Mouse (Mus musculus) midbrain, embryonic 16.5 days (tissue): ENCODE results near the gene Nup93. TPM values are rescaled to one million over a fixed set of nuclear protein-coding genes. Genes with fewer than 3 reads are reported as not detected.

Experiments
- ATAC-seq: fragments of 200-750 bp; cut with Nextera tagmentation; 2 replicates; pipeline ENCODE4 v1.8.0; 2017; ENCODE audit warnings: moderate TSS enrichment
- H3K27ac ChIP-seq: fragments of 300-500 bp; sonication (generic); 2 replicates; pipeline ENCODE4 v1.5.1; 2014; ENCODE audit warnings: mild to moderate bottlenecking, low read length, mixed read lengths
- H3K27me3 ChIP-seq: fragments of 300-500 bp; sonication (generic); 2 replicates; pipeline ENCODE4 v1.6.1; 2014; ENCODE audit warnings: low read depth, low read length, mixed read lengths; ENCODE audit not compliant: control insufficient read depth, insufficient read depth
- H3K36me3 ChIP-seq: fragments of 300-500 bp; sonication (generic); 2 replicates; pipeline ENCODE4 v1.6.1; 2014; ENCODE audit warnings: mild to moderate bottlenecking, low read length, moderate library complexity, mixed read lengths; ENCODE audit not compliant: control insufficient read depth, insufficient read depth
- H3K4me1 ChIP-seq: fragments of 300-500 bp; sonication (generic); 2 replicates; pipeline ENCODE4 v1.6.1; 2014; ENCODE audit warnings: mild to moderate bottlenecking, low read length, mixed read lengths; ENCODE audit not compliant: control insufficient read depth, insufficient read depth
- H3K4me2 ChIP-seq: fragments of 300-500 bp; sonication (generic); 2 replicates; pipeline ENCODE4 v1.6.1; 2014; ENCODE audit warnings: mild to moderate bottlenecking, low read length, mixed read lengths
- H3K4me3 ChIP-seq: fragments of 300-500 bp; sonication (generic); 2 replicates; pipeline ENCODE4 v1.5.1; 2014; ENCODE audit warnings: low read depth, mild to moderate bottlenecking, low read length, moderate library complexity, mixed read lengths
- H3K9ac ChIP-seq: fragments of 300-500 bp; sonication (generic); 2 replicates; pipeline ENCODE4 v1.6.1; 2014; ENCODE audit warnings: low read depth, low read length, mixed read lengths
- H3K9me3 ChIP-seq: fragments of 300-500 bp; sonication (generic); replicated peaks from 2 replicates; pipeline ENCODE4 v1.6.1; 2014; ENCODE audit warnings: mild to moderate bottlenecking, low read length, mixed read lengths; ENCODE audit not compliant: control insufficient read depth, poor library complexity, severe bottlenecking
- WGBS: fragments of 180-500 bp; shearing (Covaris S2); extraction: QIAGEN DNeasy Blood & Tissue Kit; methylation state at CpG from one replicate; pipeline ENCODE4 v1.1.7; 2014; 5-methylcytosine and 5-hydroxymethylcytosine counted together
- polyA plus RNA-seq: library from polyadenylated mRNA; unstranded; fragments of >200 nt; fragmentation: Nextera tagmentation; extraction: Ambion mirVana; gene quantifications from 2 replicates; pipeline ENCODE4 v1.2.1, GENCODE M21; 2015

Gene Nup93
- polyA plus RNA-seq, 1 experiment from 2014 or later: 59.1 TPM

GRCm38 (mm10) chr8:94354571-94354970 is 140.2 kb downstream of the Nup93 start:
- Histone ChIP-seq H3K9ac (no peak overlapping the region), H3K9me3 (no peaks in the 10 kb centered on the region), H3K27ac (no peak overlapping the region), H3K36me3 (no peaks in the 10 kb centered on the region), H3K4me2 (no peak overlapping the region), H3K27me3 (no peaks in the 10 kb centered on the region), H3K4me1 (0 out of 2 replicates have a peak, but pooled peaks cover 2% of the 10 kb centered on the region), H3K4me3 (no peak overlapping the region)
- no peak for ATAC-seq
- 93% methylated on average over 4 of the region's 4 CpGs for WGBS

- Histone ChIP-seq H3K27ac (no peak overlapping the region), H3K4me2 (no peak overlapping the region), H3K36me3 (no peaks in the 10 kb centered on the region), H3K9me3 (no peaks in the 10 kb centered on the region), H3K4me1 (0 out of 2 replicates have a peak, but pooled peaks cover 2% of the 10 kb centered on the region), H3K4me3 (no peak overlapping the region), H3K9ac (no peak overlapping the region), H3K27me3 (no peaks in the 10 kb centered on the region)
- ATAC-seq: no peak
- WGBS: 85% methylated on average over 6 of the region's 6 CpGs
These were observed 142.9 kb downstream of the Nup93 start for GRCm38 (mm10) chr8:94357220-94357619.

GRCm38 (mm10) chr8:94358541-94358940 is 144.2 kb downstream of the Nup93 start:
- H3K27me3 ChIP-seq: no peaks in the 10 kb centered on the region
- 69% methylated on average over 5 of the region's 5 CpGs for WGBS
- no peak overlapping the region for H3K4me3 ChIP-seq
- H3K27ac ChIP-seq: no peak overlapping the region
- H3K9me3 ChIP-seq: no peaks in the 10 kb centered on the region
- ATAC-seq: no peak
- no peaks in the 10 kb centered on the region for H3K36me3 ChIP-seq
- no peak overlapping the region for H3K9ac ChIP-seq
- 0 out of 2 replicates have a peak, but pooled peaks cover 2% of the 10 kb centered on the region for H3K4me1 ChIP-seq
- no peak overlapping the region for H3K4me2 ChIP-seq

- WGBS: 88% methylated on average over 6 of the region's 6 CpGs
These were observed 147.5 kb downstream of the Nup93 start for GRCm38 (mm10) chr8:94361774-94362431.

GRCm38 (mm10) chr8:94362607-94363239 is 148.4 kb downstream of the Nup93 start:
- WGBS: 80% methylated on average over 7 of the region's 7 CpGs
- H3K9ac ChIP-seq: no peak overlapping the region
- ATAC-seq: no peak
- no peaks in the 10 kb centered on the region for H3K27me3 ChIP-seq
- H3K9me3 ChIP-seq: no peaks in the 10 kb centered on the region
- 0 out of 2 replicates have a peak, but pooled peaks cover 2% of the 10 kb centered on the region for H3K4me1 ChIP-seq
- H3K27ac ChIP-seq: no peak overlapping the region
- H3K4me3 ChIP-seq: no peak overlapping the region
- no peaks in the 10 kb centered on the region for H3K36me3 ChIP-seq
- H3K4me2 ChIP-seq: no peak overlapping the region

More at GRCm38 (mm10) chr8:94361774-94362431, 147.5 kb downstream of the Nup93 start:
- no peaks in the 10 kb centered on the region for H3K27me3 ChIP-seq
- no peak overlapping the region for H3K9ac ChIP-seq
- no peaks in the 10 kb centered on the region for H3K9me3 ChIP-seq
- H3K4me2 ChIP-seq: no peak overlapping the region
- no peak for ATAC-seq
- 0 out of 2 replicates have a peak, but pooled peaks cover 2% of the 10 kb centered on the region for H3K4me1 ChIP-seq
- H3K27ac ChIP-seq: no peak overlapping the region
- H3K4me3 ChIP-seq: no peak overlapping the region
- H3K36me3 ChIP-seq: no peaks in the 10 kb centered on the region

- no peak overlapping the region for H3K27ac ChIP-seq
- 0 out of 2 replicates have a peak, but pooled peaks cover 1% of the 10 kb centered on the region for H3K4me1 ChIP-seq
- 51% methylated on average over 4 of the region's 4 CpGs for WGBS
- H3K4me2 ChIP-seq: no peak overlapping the region
- no peak overlapping the region for H3K9ac ChIP-seq
- H3K27me3 ChIP-seq: no peaks in the 10 kb centered on the region
- no peak for ATAC-seq
- no peaks in the 10 kb centered on the region for H3K36me3 ChIP-seq
- H3K9me3 ChIP-seq: no peaks in the 10 kb centered on the region
- no peak overlapping the region for H3K4me3 ChIP-seq
These were observed 148.9 kb downstream of the Nup93 start for GRCm38 (mm10) chr8:94363288-94363688.

GRCm38 (mm10) chr8:94363906-94364305 is 149.5 kb downstream of the Nup93 start:
- H3K9me3 ChIP-seq: no peaks in the 10 kb centered on the region
- H3K4me2 ChIP-seq: no peak overlapping the region
- no peak overlapping the region for H3K9ac ChIP-seq
- H3K27ac ChIP-seq: no peak overlapping the region
- no peak for ATAC-seq
- no peaks in the 10 kb centered on the region for H3K4me1 ChIP-seq
- no peak overlapping the region for H3K4me3 ChIP-seq
- 91% methylated on average over 2 of the region's 2 CpGs for WGBS
- H3K27me3 ChIP-seq: no peaks in the 10 kb centered on the region
- no peaks in the 10 kb centered on the region for H3K36me3 ChIP-seq

GRCm38 (mm10) chr8:94364686-94365312 is 150.4 kb downstream of the Nup93 start:
- H3K4me2 ChIP-seq: no peak overlapping the region
- 86% methylated on average over 6 of the region's 6 CpGs for WGBS
- H3K4me1 ChIP-seq: no peaks in the 10 kb centered on the region
- ATAC-seq: no peak
- no peak overlapping the region for H3K9ac ChIP-seq
- H3K9me3 ChIP-seq: no peaks in the 10 kb centered on the region
- no peaks in the 10 kb centered on the region for H3K36me3 ChIP-seq
- no peak overlapping the region for H3K27ac ChIP-seq
- H3K27me3 ChIP-seq: no peaks in the 10 kb centered on the region
- no peak overlapping the region for H3K4me3 ChIP-seq
